Mouse (Mus musculus): ENCODE data around the gene Gm20715.
"Not testable (repeated sequence)": the region's sequence is repeated elsewhere in the genome, so short reads cannot be mapped to it uniquely, and the experiment has no call there.

The Gm20715 gene

GRCm38 (mm10) chr7:6410043-6410442, at the start of gene Gm20715:
TSS of gene Gm20715 (plus strand) at chr7:6410277.
- DNase-seq (ENCODE audit: low spot score): peak; percentile 99

DNA sequence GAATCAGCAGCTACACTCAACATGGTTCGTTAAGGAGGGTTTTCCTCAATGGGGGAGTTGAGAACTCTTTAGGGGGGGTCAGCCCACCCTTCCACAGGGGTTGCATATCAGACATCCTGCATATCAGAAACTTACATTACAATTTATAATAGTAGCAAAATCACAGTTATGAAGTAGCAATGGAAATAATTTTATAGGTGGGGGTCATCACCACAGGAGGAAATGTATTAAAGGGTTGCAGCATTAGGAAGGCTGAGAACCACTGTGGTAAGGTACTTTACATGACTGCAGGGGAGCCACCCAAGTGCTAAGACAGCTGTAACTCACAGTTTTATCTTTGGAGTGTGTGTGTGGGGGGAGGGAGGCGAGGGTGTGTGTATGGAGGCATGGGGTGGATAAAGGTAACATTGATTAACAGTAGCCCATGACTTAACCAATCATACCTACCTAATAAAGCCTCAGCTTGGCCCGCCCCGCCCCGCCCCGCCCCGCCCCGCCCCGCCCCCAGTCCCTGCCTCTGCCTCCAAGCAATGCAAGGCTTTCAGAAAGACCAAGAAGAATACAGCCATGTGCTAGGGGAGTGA, 49.5 kb upstream of the Gm20715 start:
- no peak for DNase-seq (ENCODE audit: low spot score)

- no peak for DNase-seq (ENCODE audit: low spot score)
These were observed 48.3 kb upstream of the Gm20715 start for GRCm38 (mm10) chr7:6361756-6362155.

GRCm38 (mm10) chr7:6362268-6363046, 47.6 kb upstream of the Gm20715 start:
- DNase-seq (ENCODE audit: low spot score): peak; percentile 97

DNA sequence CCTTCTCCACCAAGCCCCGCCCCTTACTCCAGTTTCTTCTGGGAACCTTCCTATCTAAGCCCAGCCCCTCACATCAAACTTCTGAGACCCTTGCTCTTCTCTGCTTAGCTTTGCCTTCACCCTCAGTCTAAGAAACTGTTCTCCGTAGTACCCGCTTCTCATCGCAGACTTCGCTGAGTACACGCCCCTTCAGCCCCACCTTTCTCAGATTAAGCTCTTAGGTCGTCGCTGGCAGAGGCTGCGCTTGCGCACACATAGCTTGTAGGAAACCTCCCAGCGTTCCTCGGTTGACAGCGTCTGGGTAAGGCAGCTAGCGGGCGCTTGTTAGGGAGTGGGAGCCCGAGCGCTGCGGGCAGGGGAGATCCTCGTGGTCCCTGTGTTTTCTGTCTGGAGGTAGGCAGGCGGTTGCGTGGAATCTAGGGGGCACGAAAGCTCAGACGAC, 47.0 kb upstream of the Gm20715 start, which contains the start of gene Zfp78:
TSS of gene Zfp78 (plus strand) at position 234 of the 442 bp plus-strand sequence.
- peak; percentile 96 for DNase-seq (ENCODE audit: low spot score)

- no peak for DNase-seq (ENCODE audit: low spot score)
These were observed 45.3 kb upstream of the Gm20715 start for GRCm38 (mm10) chr7:6364761-6365160.

- DNase-seq (ENCODE audit: low spot score): no peak
These were observed 42.9 kb upstream of the Gm20715 start for GRCm38 (mm10) chr7:6367185-6367584.

DNA sequence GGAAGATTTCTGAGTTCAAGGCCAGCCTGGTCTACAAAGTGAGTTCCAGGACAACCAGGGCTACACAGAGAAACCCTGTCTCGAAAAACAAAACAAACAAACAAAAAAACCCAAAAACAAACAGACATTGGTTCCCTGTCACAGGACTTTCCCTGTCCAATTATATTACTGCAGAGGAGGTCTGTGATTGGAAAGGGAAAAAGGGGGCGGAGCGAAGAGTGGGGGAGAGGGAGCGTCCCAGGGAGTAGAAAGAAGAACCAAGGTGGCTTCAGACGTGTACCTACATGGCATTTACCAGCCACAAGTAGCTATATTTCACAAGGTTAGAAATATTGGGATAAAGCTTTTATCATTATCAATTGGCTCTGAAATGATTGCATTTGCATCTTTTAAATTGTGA, 41.9 kb upstream of the Gm20715 start:
- DNase-seq (ENCODE audit: low spot score): not testable (repeated sequence)

- DNase-seq (ENCODE audit: low spot score): no peak
These were observed 40.6 kb upstream of the Gm20715 start for GRCm38 (mm10) chr7:6369460-6369859.

- DNase-seq (ENCODE audit: low spot score): no peak
These were observed 37.1 kb upstream of the Gm20715 start for GRCm38 (mm10) chr7:6372993-6373392.

GRCm38 (mm10) chr7:6378441-6378840, 31.6 kb upstream of the Gm20715 start:
- no peak for DNase-seq (ENCODE audit: low spot score)

GRCm38 (mm10) chr7:6381431-6381830, 28.6 kb upstream of the Gm20715 start:
- DNase-seq (ENCODE audit: low spot score): no peak

- DNase-seq (ENCODE audit: low spot score): peak; percentile 96
These were observed 27.0 kb upstream of the Gm20715 start, which contains the start of gene Zfp28 for GRCm38 (mm10) chr7:6383044-6383455. TSS of gene Zfp28 (plus strand) at chr7:6383295.

DNA sequence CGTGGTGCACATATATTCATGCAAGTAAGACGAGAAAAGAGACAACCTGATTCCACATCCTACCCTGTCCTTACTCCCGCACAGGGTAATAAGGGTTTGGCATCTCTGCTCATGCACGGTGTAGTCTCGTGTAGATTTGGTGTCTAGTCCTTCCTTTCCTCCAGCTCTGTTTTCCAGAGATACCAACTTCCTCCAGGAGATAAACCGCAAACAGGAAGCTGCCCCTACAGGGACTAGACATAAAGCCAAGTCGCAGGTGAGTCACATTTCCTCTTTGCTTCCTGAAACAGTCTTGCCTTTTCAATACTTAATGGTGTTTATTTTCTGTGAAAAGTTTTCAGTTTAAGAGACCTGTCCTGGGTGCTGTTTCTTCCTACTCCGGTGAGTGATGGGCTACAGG, 26.1 kb upstream of the Gm20715 start:
- no peak for DNase-seq (ENCODE audit: low spot score)

GRCm38 (mm10) chr7:6386995-6387394, 23.1 kb upstream of the Gm20715 start:
- DNase-seq (ENCODE audit: low spot score): no peak

DNA sequence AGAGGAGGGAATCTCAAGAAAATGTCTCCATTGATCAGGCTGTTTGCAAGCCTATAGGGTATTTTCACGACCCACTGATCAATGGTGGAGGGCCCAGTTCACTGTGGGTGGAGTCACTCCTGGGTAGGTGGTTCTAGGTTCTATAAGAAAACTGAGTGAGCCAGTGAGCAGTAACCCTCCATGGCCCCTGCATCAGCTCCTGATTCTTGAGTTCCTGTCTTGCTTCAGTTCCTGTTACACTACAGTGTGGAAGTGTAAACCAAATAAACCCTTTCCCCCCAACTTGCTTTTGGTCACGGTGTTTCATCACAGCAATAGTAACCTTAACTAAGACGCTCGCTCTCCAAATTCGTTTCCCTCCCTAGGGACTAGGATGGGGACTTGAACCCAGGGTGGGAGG, 21.1 kb upstream of the Gm20715 start:
- no peak for DNase-seq (ENCODE audit: low spot score)

DNA sequence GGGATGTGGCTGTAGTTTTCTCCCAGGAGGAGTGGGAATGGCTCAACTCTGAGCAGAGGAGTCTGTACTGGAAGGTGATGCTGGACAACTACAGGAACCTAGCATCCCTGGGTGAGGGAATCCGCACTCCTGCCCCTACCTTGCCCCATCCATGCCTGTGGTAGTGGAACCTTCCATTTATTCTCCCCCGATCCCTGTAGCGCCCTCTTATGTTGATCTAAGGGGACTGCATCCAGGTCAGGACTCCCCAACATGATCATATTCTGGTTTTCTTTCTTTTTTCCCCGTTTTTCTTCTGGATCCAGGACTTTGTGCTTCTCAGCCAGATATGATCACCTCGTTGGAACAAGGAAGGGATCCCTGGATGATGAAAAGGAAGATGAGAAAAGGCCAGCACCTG, 20.6 kb upstream of the Gm20715 start:
- DNase-seq (ENCODE audit: low spot score): no peak

- DNase-seq (ENCODE audit: low spot score): peak; percentile 82
These were observed 11.8 kb upstream of the Gm20715 start, which contains the start of gene Smim17 for GRCm38 (mm10) chr7:6397996-6398975. TSS of gene Smim17 (plus strand) at chr7:6398715.

GRCm38 (mm10) chr7:6414626-6415441, 4.8 kb downstream of the Gm20715 start:
- DNase-seq (ENCODE audit: low spot score): no peak

GRCm38 (mm10) chr7:6415442-6415787, 5.3 kb downstream of the Gm20715 start:
- no peak for DNase-seq (ENCODE audit: low spot score)

GRCm38 (mm10) chr7:6419894-6420293, 9.8 kb downstream of the Gm20715 start:
- no peak for DNase-seq (ENCODE audit: low spot score)

Data from embryo, embryonic 10 days (tissue).